Mouse (Mus musculus) liver, postnatal 0 days (tissue): ENCODE measurements around the gene Uqcr10. TPM values are rescaled to one million over a fixed set of nuclear protein-coding genes. Genes with fewer than 3 reads are reported as not detected.
A peak's percentile ranks its signal among the peaks of the same experiment; 100 is the strongest.

Experiments used
- ATAC-seq: fragments of 200-750 bp; cut with Nextera tagmentation; 2 replicates; pipeline ENCODE4 v1.8.0; 2017; ENCODE audit warnings: mild to moderate bottlenecking, moderate library complexity
- DNase-seq: peaks from one replicate; pipeline ENCODE4 v3.0.0-alpha.2; 2016
- H3K27ac ChIP-seq: fragments of 300-500 bp; sonication (generic); 2 replicates; pipeline ENCODE4 v1.5.1; 2014; ENCODE audit warnings: antibody characterized with exemption, moderate library complexity, mild to moderate bottlenecking, low read depth
- H3K27me3 ChIP-seq: fragments of 300-500 bp; sonication (generic); 2 replicates; pipeline ENCODE4 v1.6.1; 2014; ENCODE audit warnings: low read length, control low read depth, mixed read lengths; ENCODE audit not compliant: insufficient read depth
- H3K36me3 ChIP-seq: fragments of 300-500 bp; sonication (generic); replicated peaks from 2 replicates; pipeline ENCODE4 v1.6.1; 2014; ENCODE audit warnings: mild to moderate bottlenecking, control low read depth, low read length, moderate library complexity, mixed read lengths; ENCODE audit not compliant: insufficient read depth
- H3K4me1 ChIP-seq: fragments of 300-500 bp; sonication (generic); 2 replicates; pipeline ENCODE4 v1.6.1; 2014; ENCODE audit warnings: antibody characterized with exemption, mild to moderate bottlenecking, control low read depth; ENCODE audit not compliant: insufficient read depth
- H3K4me2 ChIP-seq: fragments of 300-500 bp; sonication (generic); 2 replicates; pipeline ENCODE4 v1.6.1; 2014; ENCODE audit warnings: low read depth, mild to moderate bottlenecking, low read length, moderate library complexity, mixed read lengths
- H3K4me3 ChIP-seq: fragments of 300-500 bp; sonication (generic); 2 replicates; pipeline ENCODE4 v1.5.1; 2014; ENCODE audit warnings: low read depth, low read length
- H3K9ac ChIP-seq: fragments of 300-500 bp; sonication (generic); replicated peaks from 2 replicates; pipeline ENCODE4 v1.6.1; 2014; ENCODE audit warnings: mild to moderate bottlenecking, moderate library complexity
- H3K9me3 ChIP-seq: fragments of 300-500 bp; sonication (generic); 2 replicates; pipeline ENCODE4 v1.6.1; 2016; ENCODE audit warnings: mild to moderate bottlenecking, control low read depth, low read length, mixed read lengths
- CTCF ChIP-seq: sonication (generic); IDR thresholded peaks from 2 replicates; pipeline ENCODE4 v1.5.1; 2016; ENCODE audit warnings: antibody characterized with exemption, low read depth
- EP300 ChIP-seq: IDR thresholded peaks from 2 replicates; pipeline ENCODE4 v1.6.1; 2016; ENCODE audit warnings: antibody characterized with exemption, low read depth, mild to moderate bottlenecking
- WGBS: fragments of 180-500 bp; shearing (Covaris S2); extraction: QIAGEN DNeasy Blood & Tissue Kit; methylation state at CpG from one replicate; pipeline ENCODE4 v1.1.7; 2014; ENCODE audit not compliant: insufficient replicate concordance; 5-methylcytosine and 5-hydroxymethylcytosine counted together
- polyA plus RNA-seq: library from polyadenylated mRNA; unstranded; fragments of >200 nt; fragmentation: Nextera tagmentation; extraction: Ambion mirVana; gene quantifications from 2 replicates; pipeline ENCODE4 v1.2.1, GENCODE M21; 2015

Gene Uqcr10
- 1,070 and 1,167 TPM in 2 replicates for polyA plus RNA-seq

DNA sequence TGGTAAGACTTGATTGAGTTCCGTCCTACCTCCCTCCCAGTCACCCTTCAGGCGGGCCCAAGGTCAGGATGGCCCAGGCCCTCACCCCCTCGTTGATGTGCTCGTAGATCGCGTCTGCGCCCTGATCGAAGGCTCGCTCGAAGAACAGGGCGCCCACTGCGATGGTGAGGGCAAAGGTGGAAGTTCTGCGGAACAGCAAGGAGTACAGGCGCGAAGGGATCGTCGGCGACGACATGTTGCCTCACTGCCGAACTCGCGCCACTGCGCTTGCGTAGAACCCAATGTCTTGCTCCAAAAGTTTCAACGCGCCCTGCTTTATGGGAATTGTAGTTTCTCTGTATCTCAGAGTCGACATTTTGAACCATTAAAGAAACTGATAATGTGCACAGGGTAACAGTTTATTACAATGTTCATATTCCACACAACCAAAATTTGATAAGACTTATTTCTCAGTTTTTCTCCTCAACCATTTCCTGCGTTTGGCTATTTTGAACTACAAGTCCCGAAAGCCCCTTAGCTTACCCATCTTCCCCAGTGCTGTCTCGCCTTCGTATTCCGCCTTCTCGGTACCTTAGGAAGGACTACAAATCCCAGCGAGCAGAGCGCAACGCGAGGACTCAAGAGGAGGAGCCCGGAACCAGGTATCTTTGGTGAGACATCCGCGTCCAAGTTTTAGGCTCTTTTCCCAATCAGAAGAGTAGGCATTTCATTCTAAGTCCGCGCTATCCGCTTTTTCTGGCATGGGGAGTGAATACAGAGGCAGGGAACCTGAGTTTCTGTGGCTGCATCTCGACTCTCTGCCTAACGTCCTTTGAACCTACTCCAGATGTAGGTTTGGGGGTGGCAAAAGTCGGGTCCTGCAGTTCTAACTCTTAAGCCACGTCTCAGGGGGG, at the start of gene Uqcr10, which contains the start of gene Zmat5:
TSS of gene Uqcr10 (minus strand) at position 271 of the 893 bp plus-strand sequence.
TSS of gene Zmat5 (plus strand) at position 607 of the 893 bp plus-strand sequence.
- DNase-seq = peak; percentile 94
- H3K27ac ChIP-seq = peak within 1 kb of the TSS; percentile 88
- H3K4me1 ChIP-seq = peaks cover 20% of the 10 kb centered on the region
- under 1% methylated on average over 47 of the region's 47 CpGs for WGBS
- H3K4me2 ChIP-seq = peak within 1 kb of the TSS; percentile 99
- H3K9me3 ChIP-seq = no peaks in the 10 kb centered on the region
- H3K27me3 ChIP-seq = no peaks in the 10 kb centered on the region
- peak; percentile 98 for ATAC-seq
- H3K4me3 ChIP-seq = peak within 1 kb of the TSS; percentile 78
- peaks cover 11% of the 10 kb centered on the region for H3K36me3 ChIP-seq
- TF ChIP-seq EP300 = no peak
- TF ChIP-seq CTCF = peak; percentile 23; the same call in 1 of the 2 replicates
- H3K9ac ChIP-seq = peak within 1 kb of the TSS; percentile 84

DNA sequence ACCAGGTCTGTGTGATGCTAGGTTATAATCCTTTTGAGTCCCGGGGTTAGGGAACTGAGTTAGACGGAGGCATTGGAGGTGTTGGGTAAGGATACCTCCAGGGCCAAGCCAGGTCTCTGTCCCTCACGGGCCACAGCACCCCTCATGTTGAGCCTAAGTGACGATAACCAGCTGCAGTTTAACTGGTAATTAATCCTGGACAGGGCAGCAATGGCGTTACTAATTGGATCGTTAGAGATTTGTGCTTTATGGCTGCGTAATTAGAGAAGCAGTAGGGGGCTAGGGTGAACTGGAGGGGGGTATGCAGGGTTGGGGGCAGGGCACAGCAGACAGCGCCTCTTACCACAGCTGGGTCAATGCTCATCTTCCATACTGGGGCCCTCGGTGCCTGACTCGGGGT, 48.7 kb upstream of the Uqcr10 start:
- Histone ChIP-seq H3K36me3 (no peaks in the 10 kb centered on the region), H3K27me3 (peaks cover 30% of the 10 kb centered on the region), H3K4me2 (no peak overlapping the region), H3K27ac (no peak overlapping the region), H3K4me1 (no peaks in the 10 kb centered on the region), H3K9ac (no peak overlapping the region), H3K4me3 (no peak overlapping the region), H3K9me3 (no peaks in the 10 kb centered on the region; the same call in 1 of the 2 replicates)
- DNase-seq = no peak
- no peak for ATAC-seq
- no peak for TF ChIP-seq EP300
- TF ChIP-seq CTCF = no peak
- WGBS = 48% methylated on average over 10 of the region's 10 CpGs

DNA sequence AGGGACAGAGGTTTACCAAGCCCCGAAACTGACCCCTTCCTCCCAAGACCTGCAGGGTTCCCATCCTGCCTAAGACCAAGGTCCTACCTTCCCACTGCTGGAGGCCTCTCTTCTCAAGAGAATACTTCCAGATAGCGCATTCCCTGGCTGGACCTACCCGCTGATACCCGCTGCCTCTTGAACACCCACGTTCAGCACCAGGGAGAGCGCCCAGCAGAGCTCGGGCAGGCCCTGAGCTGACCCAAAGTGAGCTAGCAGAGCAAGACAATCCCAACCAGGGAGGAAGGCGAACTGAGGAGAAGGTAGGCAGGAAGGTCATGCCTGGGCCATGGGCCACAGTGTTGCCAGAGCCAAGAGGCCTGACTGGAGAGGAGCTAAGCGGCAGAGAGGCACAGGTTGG, 46.1 kb upstream of the Uqcr10 start:
- H3K4me1 ChIP-seq = peaks cover 11% of the 10 kb centered on the region
- peak; percentile 81 for DNase-seq
- H3K36me3 ChIP-seq = no peaks in the 10 kb centered on the region
- no peak overlapping the region for H3K4me3 ChIP-seq
- no peaks in the 10 kb centered on the region; the same call in 1 of the 2 replicates for H3K9me3 ChIP-seq
- TF ChIP-seq CTCF = no peak
- TF ChIP-seq EP300 = no peak
- peaks cover 52% of the 10 kb centered on the region for H3K27me3 ChIP-seq
- H3K9ac ChIP-seq = no peak overlapping the region
- 8% methylated on average over 9 of the region's 9 CpGs for WGBS
- no peak overlapping the region for H3K4me2 ChIP-seq
- H3K27ac ChIP-seq = no peak overlapping the region
- ATAC-seq = no peak

DNA sequence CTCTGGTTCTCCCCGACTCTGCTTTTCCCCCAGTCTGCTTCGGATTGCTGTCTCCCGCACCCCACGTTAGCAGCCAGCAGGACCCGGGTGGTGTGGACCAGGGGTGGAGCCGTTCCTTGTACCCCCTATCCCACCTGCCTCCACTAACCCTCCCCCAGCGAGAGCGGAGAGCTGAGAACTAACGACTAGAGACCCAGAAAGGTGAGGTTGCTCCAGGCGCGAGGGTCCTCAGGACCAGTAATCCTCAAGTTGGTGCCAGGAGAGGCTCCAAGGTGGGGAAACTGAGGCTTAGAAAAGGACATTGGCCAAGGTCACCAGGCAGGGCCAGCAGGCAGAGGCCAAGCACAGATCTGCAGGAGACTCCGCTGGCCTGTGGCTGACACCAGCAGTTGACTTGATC, 43.1 kb upstream of the Uqcr10 start:
- H3K4me1 ChIP-seq = peaks cover 11% of the 10 kb centered on the region
- peak overlapping the region; percentile 68 for H3K4me2 ChIP-seq
- TF ChIP-seq EP300 (no peak), CTCF (no peak)
- H3K9me3 ChIP-seq = no peaks in the 10 kb centered on the region
- DNase-seq (no peak), ATAC-seq (no peak)
- no peak overlapping the region for H3K27ac ChIP-seq
- H3K36me3 ChIP-seq = no peaks in the 10 kb centered on the region
- no peak overlapping the region for H3K9ac ChIP-seq
- no peak overlapping the region for H3K4me3 ChIP-seq
- WGBS = 3% methylated on average over 12 of the region's 12 CpGs
- H3K27me3 ChIP-seq = peaks cover 73% of the 10 kb centered on the region

DNA sequence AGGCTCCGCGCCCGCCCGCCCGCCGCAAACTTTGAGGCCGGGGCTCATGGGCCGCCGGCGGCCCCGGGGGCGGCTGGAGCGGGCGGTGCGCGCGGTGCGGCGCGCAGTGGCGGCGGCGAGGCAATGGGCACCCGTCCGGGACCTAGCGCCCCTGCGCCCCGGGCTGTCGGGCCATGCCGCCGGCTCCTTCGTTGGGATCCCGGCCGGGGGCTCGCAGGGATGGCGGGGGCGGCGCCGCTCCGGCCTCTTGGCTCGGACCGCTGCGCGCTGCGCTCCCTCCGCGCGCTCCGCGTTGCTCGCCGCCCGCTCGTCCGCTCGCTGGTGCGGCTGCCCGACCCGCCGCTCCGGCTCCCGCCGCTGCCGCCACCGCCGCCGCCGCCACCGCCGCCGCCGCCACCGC, 42.6 kb upstream of the Uqcr10 start, which contains the start of gene Cabp7:
TSS of gene Cabp7 (minus strand) at position 46 of the 400 bp plus-strand sequence.
- 0% methylated on average over 16 of the region's 73 CpGs for WGBS
- Histone ChIP-seq H3K4me3 (peak within 1 kb of the TSS; percentile 36), H3K27ac (no peak within 1 kb of the TSS), H3K4me2 (peak within 1 kb of the TSS; percentile 68), H3K9me3 (no peaks in the 10 kb centered on the region), H3K9ac (no peak within 1 kb of the TSS), H3K36me3 (no peaks in the 10 kb centered on the region), H3K27me3 (peaks cover 73% of the 10 kb centered on the region), H3K4me1 (peaks cover 11% of the 10 kb centered on the region)
- DNase-seq (no peak), ATAC-seq (no peak)
- TF ChIP-seq EP300 = no peak
- TF ChIP-seq CTCF = no peak

DNA sequence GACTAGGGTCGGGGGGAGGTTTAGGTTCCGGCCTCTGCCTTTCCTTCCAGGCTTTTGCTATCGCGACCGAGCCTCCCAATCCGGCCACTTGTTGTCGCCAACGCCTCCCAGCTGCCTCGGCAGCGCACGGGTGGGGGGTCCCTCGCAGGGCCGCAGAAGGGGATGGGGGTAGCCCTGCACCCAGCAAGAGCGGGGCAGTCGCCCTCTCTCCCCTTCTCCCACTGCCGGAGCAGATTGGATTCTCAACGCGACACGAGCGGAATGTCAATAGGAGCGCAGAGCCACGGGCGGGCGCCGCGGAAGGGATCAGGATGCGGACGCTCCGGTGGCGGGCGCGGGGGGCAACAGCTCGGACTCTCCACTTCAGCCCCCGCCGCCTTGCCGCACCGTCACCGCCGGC, 41.8 kb upstream of the Uqcr10 start:
- Histone ChIP-seq H3K4me2 (peak overlapping the region; percentile 68), H3K9me3 (no peaks in the 10 kb centered on the region), H3K27me3 (peaks cover 72% of the 10 kb centered on the region), H3K4me1 (peaks cover 11% of the 10 kb centered on the region), H3K9ac (no peak overlapping the region), H3K36me3 (no peaks in the 10 kb centered on the region), H3K4me3 (peak overlapping the region; percentile 36), H3K27ac (no peak overlapping the region)
- ATAC-seq (no peak), DNase-seq (no peak)
- WGBS = 2% methylated on average over 25 of the region's 39 CpGs
- TF ChIP-seq CTCF (no peak), EP300 (no peak)
